Mouse (Mus musculus) forebrain, embryonic 16.5 days (tissue): ENCODE results near the gene AL731706.2. TPM values are rescaled to one million over a fixed set of nuclear protein-coding genes. Genes with fewer than 3 reads are reported as not detected.

ENCODE experiments used
- ATAC-seq: fragments of 200-750 bp; cut with Nextera tagmentation; 2 replicates; pipeline ENCODE4 v1.8.0; 2017; ENCODE audit warnings: mild to moderate bottlenecking, moderate library complexity
- H3K27ac ChIP-seq: fragments of 300-500 bp; sonication (generic); 2 replicates; pipeline ENCODE4 v1.5.1; 2014; ENCODE audit warnings: low read length, control low read depth
- H3K27me3 ChIP-seq: fragments of 300-500 bp; sonication (generic); replicated peaks from 2 replicates; pipeline ENCODE4 v1.6.1; 2014; ENCODE audit warnings: low read length; ENCODE audit not compliant: control insufficient read depth, insufficient read depth
- H3K36me3 ChIP-seq: fragments of 300-500 bp; sonication (generic); 2 replicates; pipeline ENCODE4 v1.6.1; 2014; ENCODE audit not compliant: control insufficient read depth, insufficient read depth
- H3K4me1 ChIP-seq: fragments of 300-500 bp; sonication (generic); replicated peaks from 2 replicates; pipeline ENCODE4 v1.6.1; 2014; ENCODE audit warnings: low read length; ENCODE audit not compliant: control insufficient read depth, insufficient read depth
- H3K4me2 ChIP-seq: fragments of 300-500 bp; sonication (generic); 2 replicates; pipeline ENCODE4 v1.6.1; 2014; ENCODE audit warnings: mild to moderate bottlenecking, low read length, control low read depth
- H3K4me3 ChIP-seq: fragments of 300-500 bp; sonication (generic); replicated peaks from 2 replicates; pipeline ENCODE4 v1.5.1; 2014; ENCODE audit warnings: mild to moderate bottlenecking, low read length, control low read depth
- H3K9ac ChIP-seq: fragments of 300-500 bp; sonication (generic); replicated peaks from 2 replicates; pipeline ENCODE4 v1.6.1; 2014; ENCODE audit warnings: low read depth, low read length, control low read depth
- H3K9me3 ChIP-seq: fragments of 300-500 bp; sonication (generic); 2 replicates; pipeline ENCODE4 v1.6.1; 2016; ENCODE audit warnings: low read length; ENCODE audit not compliant: control insufficient read depth
- WGBS: fragments of 180-500 bp; shearing (Covaris S2); extraction: QIAGEN DNeasy Blood & Tissue Kit; methylation state at CpG from one replicate; pipeline ENCODE4 v1.1.7; 2014; 5-methylcytosine and 5-hydroxymethylcytosine counted together
- polyA plus RNA-seq: library from polyadenylated mRNA; unstranded; fragments of >200 nt; fragmentation: Nextera tagmentation; extraction: Ambion mirVana; gene quantifications from 2 replicates; pipeline ENCODE4 v1.2.1, GENCODE M21; 2015

Gene AL731706.2
- polyA plus RNA-seq, 1 experiment from 2014 or later: 21.2 TPM

DNA sequence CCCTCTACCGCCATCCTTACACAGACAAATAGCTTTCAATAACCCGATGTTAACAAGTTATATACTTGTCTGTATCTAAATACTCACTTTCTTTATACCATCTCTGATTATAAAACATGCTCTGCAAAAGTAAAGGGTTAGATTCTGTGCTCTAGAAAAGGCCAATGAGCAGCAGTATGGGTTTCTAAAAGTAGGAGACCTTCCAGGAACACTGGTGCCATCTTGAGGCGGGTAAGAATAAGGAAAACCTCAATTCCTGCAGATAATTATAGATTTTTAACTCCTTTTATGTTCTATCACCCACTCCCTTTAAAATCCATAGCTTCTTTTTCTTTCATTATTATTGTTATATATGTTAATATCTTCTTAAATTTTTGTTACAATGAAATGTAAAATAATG, 49.6 kb downstream of the AL731706.2 start:
- Histone ChIP-seq H3K4me3 (no peak overlapping the region), H3K27ac (no peak overlapping the region), H3K9me3 (no peaks in the 10 kb centered on the region), H3K4me1 (no peaks in the 10 kb centered on the region), H3K36me3 (no peaks in the 10 kb centered on the region), H3K4me2 (no peak overlapping the region), H3K9ac (no peak overlapping the region), H3K27me3 (no peaks in the 10 kb centered on the region)
- 77% methylated on average over 3 of the region's 3 CpGs for WGBS
- ATAC-seq: no peak

Other genes with a start within 250 kb of the AL731706.2 start
- 134 and 169 TPM in 2 replicates for gene Snap25, start 172.2 kb downstream of the AL731706.2 start, polyA plus RNA-seq
- 12.4 and 12.6 TPM in 2 replicates for gene Slx4ip, start 5.5 kb upstream of the AL731706.2 start, polyA plus RNA-seq
- gene AL731706.1, start 5.7 kb upstream of the AL731706.2 start, polyA plus RNA-seq: 22.3 and 23.3 TPM in 2 replicates
- gene Mkks, start 5.7 kb upstream of the AL731706.2 start, polyA plus RNA-seq: 13.3 and 16.9 TPM in 2 replicates
- gene Jag1, start 231.0 kb upstream of the AL731706.2 start, polyA plus RNA-seq: 8.9 and 12.4 TPM in 2 replicates